9 mouse cellular contexts compared by ENCODE assay signal in the genomic region with DNA sequence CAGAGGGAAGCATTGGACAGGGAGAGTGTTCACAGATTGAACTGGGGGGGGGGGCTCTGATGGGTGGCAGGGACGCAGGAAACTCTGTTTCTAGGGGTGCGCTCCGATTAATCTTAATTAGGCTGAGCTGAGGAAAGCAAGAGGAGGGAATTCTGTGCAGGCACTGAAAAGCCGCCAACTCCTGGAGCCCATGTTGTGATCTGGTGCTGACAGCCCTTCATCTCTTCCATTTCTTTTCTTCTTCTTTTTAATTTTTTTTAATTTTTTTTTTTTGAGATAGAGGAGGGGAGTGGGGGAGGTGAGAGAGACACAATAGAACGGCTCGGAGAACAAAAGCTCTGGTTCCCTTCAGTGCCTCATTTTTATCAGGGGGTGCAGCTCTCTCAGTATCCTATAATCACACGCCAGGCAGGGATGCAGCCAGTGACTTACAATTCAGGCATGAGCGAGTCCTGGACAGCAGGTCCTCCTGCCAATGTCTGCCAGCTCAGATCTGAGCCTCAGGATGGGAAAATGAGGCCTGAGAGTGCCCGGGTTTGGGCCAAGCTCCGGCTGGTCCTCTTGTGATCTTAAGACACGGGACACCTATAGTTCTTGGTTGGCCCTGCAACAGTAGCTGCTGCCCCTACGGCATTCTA.
A peak's percentile ranks its signal among the peaks of the same experiment; 100 is the strongest.
DNase-seq lines count a peak whose midpoint lies in the region; ATAC-seq and TF ChIP-seq lines count a peak whose summit lies in the region.
"Had no signal": no experiment of that assay in that cellular context is flagged by ENCODE, and none has a peak within 500 bp of the region (broad histone marks: within the 10 kb centered on the region; RNA-seq: fewer than 3 reads in every experiment).

No protein-coding gene starts in this region.

- H3K9ac ChIP-seq in neural tube, embryonic 13.5 days = 0 out of 2 replicates have a peak overlapping the region, but pooled peaks have one; percentile 6
- no peak overlapping the region; the same call in 1 of the 2 replicates for H3K9ac ChIP-seq in forebrain, embryonic 16.5 days (replicated peaks; ENCODE audit: low read depth, low read length)
- H3K9ac ChIP-seq: liver, embryonic 13.5 days had no signal

- intact Hi-C loops in gastrocnemius, postnatal 14 days (cut with DNase I; ENCODE audit: low total_unique reads) = no loop called here

- H3K36me3 ChIP-seq in neural tube, embryonic 13.5 days = no peaks in the 10 kb centered on the region
- H3K36me3 ChIP-seq in forebrain, embryonic 16.5 days (ENCODE audit: control insufficient read depth, insufficient read depth) = no peaks in the 10 kb centered on the region
- H3K36me3 ChIP-seq: liver, embryonic 13.5 days had no signal

- 83% methylated on average over 12 of the region's 12 CpGs for WGBS in neural tube, embryonic 13.5 days
- 25% methylated on average over 12 of the region's 12 CpGs for WGBS in forebrain, embryonic 16.5 days
- 45% methylated on average over 11 of the region's 12 CpGs for WGBS in olfactory bulb, adult 2 months

- no peak overlapping the region for H3K4me3 ChIP-seq in neural tube, embryonic 13.5 days
- no peak overlapping the region for H3K4me3 ChIP-seq in forebrain, embryonic 16.5 days (replicated peaks; ENCODE audit: low read length)
- no peak overlapping the region for H3K4me3 ChIP-seq in olfactory bulb, adult 2 months (ENCODE audit: insufficient read depth, low read depth, low read length)
- H3K4me3 ChIP-seq: liver, embryonic 13.5 days had no signal

- peaks cover 46% of the 10 kb centered on the region for H3K4me1 ChIP-seq in neural tube, embryonic 13.5 days (replicated peaks)
- H3K4me1 ChIP-seq in forebrain, embryonic 16.5 days (replicated peaks; ENCODE audit: control insufficient read depth, insufficient read depth, low read length) = peaks cover 27% of the 10 kb centered on the region
- H3K4me1 ChIP-seq in olfactory bulb, adult 2 months (ENCODE audit: control insufficient read depth, insufficient read depth, low read length) = peaks cover 22% of the 10 kb centered on the region

- H3K9me3 ChIP-seq in neural tube, embryonic 13.5 days = no peaks in the 10 kb centered on the region
- no peaks in the 10 kb centered on the region for H3K9me3 ChIP-seq in forebrain, embryonic 16.5 days (ENCODE audit: control insufficient read depth, low read length)
- H3K9me3 ChIP-seq: liver, embryonic 13.5 days had no signal

- no peaks in the 10 kb centered on the region for H3K27me3 ChIP-seq in neural tube, embryonic 13.5 days
- H3K27me3 ChIP-seq in forebrain, embryonic 16.5 days (replicated peaks; ENCODE audit: control insufficient read depth, insufficient read depth, low read length) = no peaks in the 10 kb centered on the region
- H3K27me3 ChIP-seq: liver, embryonic 13.5 days had no signal

- DNase-seq in neural tube, embryonic 10.5 days (ENCODE audit: extremely low spot score, low spot score) = no peak
- DNase-seq in cerebellum, postnatal 14 days = peak; percentile 82 to 83
- DNase-seq in gastrocnemius, postnatal 4 days (ENCODE audit: low spot score in 2 of 2) = no peak
- DNase-seq in gastrocnemius, postnatal 14 days = no peak
- DNase-seq: liver, embryonic 13.5 days had no signal

- ATAC-seq in neural tube, embryonic 13.5 days (ENCODE audit: low read depth) = no peak
- peak; percentile 68 for ATAC-seq in forebrain, embryonic 16.5 days
- ATAC-seq: intestine, postnatal 0 days had no signal

- H3K27ac ChIP-seq in neural tube, embryonic 13.5 days (replicated peaks) = no peak overlapping the region
- peak overlapping the region; percentile 84 for H3K27ac ChIP-seq in forebrain, embryonic 16.5 days (ENCODE audit: low read length)
- H3K27ac ChIP-seq in olfactory bulb, adult 2 months (ENCODE audit: insufficient read depth, low read depth, low read length) = 0 out of 2 replicates have a peak overlapping the region, but pooled peaks have one; percentile 28
- H3K27ac ChIP-seq: liver, embryonic 13.5 days had no signal

- H3K4me2 ChIP-seq in neural tube, embryonic 13.5 days = no peak overlapping the region
- H3K4me2 ChIP-seq in forebrain, embryonic 16.5 days (ENCODE audit: low read length) = no peak overlapping the region
- H3K4me2 ChIP-seq: liver, embryonic 13.5 days had no signal

- no peak for TF ChIP-seq CTCF in olfactory bulb, adult 2 months (IDR thresholded peaks at IDR 0.05; ENCODE audit: insufficient read depth, low read depth, low read length)

- no peak for TF ChIP-seq POLR2A in olfactory bulb, adult 2 months (IDR thresholded peaks at IDR 0.05; ENCODE audit: insufficient read depth, low read depth, low read length)

Comparison
In these comparisons a context has a peak if more than half of its experiments do, and no peak if none do; other contexts are left out.
1. DNase-seq: peak in cerebellum, postnatal 14 days (2 of 2); none in neural tube, embryonic 10.5 days (single experiment), gastrocnemius, postnatal 4 days (0 of 2) and gastrocnemius, postnatal 14 days (single experiment).